ENCODE assay signal across 9 mouse cellular contexts in the genomic region with DNA sequence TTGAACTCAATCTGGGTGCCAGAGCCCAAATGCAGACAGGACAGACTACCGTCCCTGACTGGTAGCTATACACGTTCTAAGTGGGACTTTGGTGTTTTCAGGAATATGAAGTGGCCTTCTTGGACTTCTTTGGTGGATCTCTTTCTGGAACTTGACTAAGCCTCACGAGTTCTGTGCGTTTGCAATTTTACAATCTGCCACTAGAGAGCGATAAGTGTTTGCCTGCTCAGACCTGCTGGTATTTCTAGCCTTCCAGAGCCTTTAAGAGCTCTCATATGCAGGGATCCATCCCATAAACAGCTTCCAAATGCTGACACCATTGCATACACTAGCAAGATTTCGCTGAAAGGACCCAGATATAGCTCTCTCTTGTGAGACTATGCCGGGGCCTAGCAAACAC. TPM values are rescaled to one million over a fixed set of nuclear protein-coding genes. Genes with fewer than 3 reads are reported as not detected.
DNase-seq lines count a peak whose midpoint lies in the region; ATAC-seq lines count a peak whose summit lies in the region.
"Not testable (repeated sequence)": the region's sequence is repeated elsewhere in the genome, so short reads cannot be mapped to it uniquely, and the experiment has no call there.
"Had no signal": no experiment of that assay in that cellular context is flagged by ENCODE, and none has a peak within 500 bp of the region (broad histone marks: within the 10 kb centered on the region; RNA-seq: fewer than 3 reads in every experiment).

No protein-coding gene starts in this region.

- not testable (repeated sequence) for H3K4me3 ChIP-seq in forebrain, embryonic 13.5 days

- WGBS in forebrain, embryonic 13.5 days: 13% methylated on average over 7 of the region's 7 CpGs

- H3K4me1 ChIP-seq in forebrain, embryonic 13.5 days: not testable (repeated sequence)

- H3K9ac ChIP-seq in forebrain, embryonic 13.5 days: not testable (repeated sequence)

- intact Hi-C loops in heart, postnatal 36 days (cut with DNase I): loop anchor here (1.0 to 5.0 kb wide), 2 partner anchors 38 to 108 kb away; no protein-coding TSS in a partner anchor

- not testable (repeated sequence) for H3K4me2 ChIP-seq in forebrain, embryonic 13.5 days

- H3K36me3 ChIP-seq in forebrain, embryonic 13.5 days (ENCODE audit: poor library complexity, severe bottlenecking): not testable (repeated sequence)

- H3K27ac ChIP-seq in forebrain, embryonic 13.5 days: not testable (repeated sequence)

- H3K27me3 ChIP-seq in forebrain, embryonic 13.5 days: not testable (repeated sequence)

- not testable (repeated sequence) for H3K9me3 ChIP-seq in forebrain, embryonic 13.5 days (replicated peaks)

- peak; percentile 57 for DNase-seq in Muller cell, postnatal 12 days (ENCODE audit: inconsistent ontology term)
- peak; percentile 67 to 68 for DNase-seq in cerebellum, adult 18-20 months
- DNase-seq in heart, postnatal 36 days: peak; percentile 33 to 38
- DNase-seq in layer of hippocampus, adult 11-12 months (ENCODE audit: low spot score): peak; percentile 81
- peak; percentile 25 to 62 for DNase-seq in lung, adult 18-20 months
- DNase-seq in urinary bladder, postnatal 14 days (ENCODE audit: low spot score): peak; percentile 40

- peak; percentile 57; the same call in 1 of the 2 replicates for ATAC-seq in forebrain, embryonic 13.5 days
- ATAC-seq in neutrophil, adult 5-6 weeks (ENCODE audit: extremely low read depth, insufficient number of reproducible peaks, low FRiP score, poor library complexity, severe bottlenecking): peak; percentile 73

RNA-seq across cellular contexts. Expression of gene Mpc1, which starts 18.1 kb away (rescaled TPM):
- polyA plus RNA-seq in forebrain, embryonic 13.5 days (2015; fragmentation: Nextera tagmentation; extraction: Ambion mirVana): 219 and 228 TPM in 2 replicates
- 100 to 1,000 TPM; 805 to 817 TPM for total RNA-seq in heart, postnatal 36 days (2021)
- 113 and 123 TPM in 2 replicates for total RNA-seq in neutrophil, adult 5-6 weeks (2017)

RNA-seq across cellular contexts. Expression of gene Ccr6, which starts 28.8 kb away (rescaled TPM):
- not detected in 2 replicates for polyA plus RNA-seq in forebrain, embryonic 13.5 days (2015; fragmentation: Nextera tagmentation; extraction: Ambion mirVana)
- total RNA-seq in heart, postnatal 36 days (2021): not detected
- total RNA-seq in neutrophil, adult 5-6 weeks (2017): 73.4 and 82.4 TPM in 2 replicates
- polyA plus RNA-seq: hindbrain, embryonic 13.5 days had no signal

RNA-seq across cellular contexts. Expression of gene Sft2d1, which starts 46.3 kb away (rescaled TPM):
- polyA plus RNA-seq in forebrain, embryonic 13.5 days (2015; fragmentation: Nextera tagmentation; extraction: Ambion mirVana): 113 and 114 TPM in 2 replicates
- 10 to 100 TPM; 13.9 to 16.6 TPM for total RNA-seq in heart, postnatal 36 days (2021)
- 48.1 and 73.9 TPM in 2 replicates for total RNA-seq in neutrophil, adult 5-6 weeks (2017)

Comparison
In these comparisons a context has a peak if more than half of its experiments do, and no peak if none do; other contexts are left out.
1. RNA of gene Ccr6, which starts 28.8 kb away (total RNA-seq): 73.4 to 82.4 TPM in neutrophil, adult 5-6 weeks; not detected in heart, postnatal 36 days; every median in the first group is over 10 times any median in the second.
2. Peak in every context shown above with its lines, with median percentiles within 50 percentile points of each other: DNase-seq.